Mouse (Mus musculus) spleen, adult 2 months (tissue): ENCODE data around the gene Grm1. TPM values are rescaled to one million over a fixed set of nuclear protein-coding genes. Genes with fewer than 3 reads are reported as not detected.

ENCODE experiments used
- DNase-seq, 2 experiments: peaks; one replicate each; pipeline versions ENCODE4 v3.0.0 to v3.0.0-alpha.2; 2012 to 2021; ENCODE audit warnings: low spot score in 2 of 2, low read depth in 1 of 2
- H3K27ac ChIP-seq: fragments of 200-500 bp; 2 replicates; pipeline ENCODE4 v1.5.1; 2012; ENCODE audit warnings: low read length, inconsistent platforms; ENCODE audit not compliant: insufficient read depth
- H3K27me3 ChIP-seq: fragments of 200-500 bp; 2 replicates; pipeline ENCODE4 v1.6.1; 2012; ENCODE audit warnings: mild to moderate bottlenecking, moderate library complexity, low read length, inconsistent platforms; ENCODE audit not compliant: control insufficient read depth, insufficient read depth
- H3K36me3 ChIP-seq: fragments of 200-500 bp; 2 replicates; pipeline ENCODE4 v1.6.1; 2012; ENCODE audit warnings: mild to moderate bottlenecking, low read length, inconsistent platforms; ENCODE audit not compliant: control insufficient read depth, insufficient read depth
- H3K4me1 ChIP-seq: fragments of 200-500 bp; 2 replicates; pipeline ENCODE4 v1.6.1; 2011; ENCODE audit warnings: inconsistent platforms; ENCODE audit not compliant: control insufficient read depth, insufficient read depth, insufficient read length
- H3K4me3 ChIP-seq: fragments of 200-500 bp; 2 replicates; pipeline ENCODE4 v1.5.1; 2011; ENCODE audit warnings: mild to moderate bottlenecking, inconsistent platforms; ENCODE audit not compliant: insufficient read depth, insufficient read length; ENCODE audit errors: extremely low read depth
- CTCF ChIP-seq: fragments of 200-500 bp; IDR thresholded peaks from 2 replicates; pipeline ENCODE4 v1.5.1; 2011; ENCODE audit warnings: mild to moderate bottlenecking, inconsistent platforms; ENCODE audit not compliant: insufficient read depth, insufficient read length, insufficient replicate concordance; ENCODE audit errors: extremely low read depth
- POLR2A ChIP-seq: fragments of 200-500 bp; IDR thresholded peaks from 2 replicates; pipeline ENCODE4 v1.6.1; 2011; ENCODE audit warnings: low read depth, low read length, inconsistent platforms
- WGBS: fragments of 180-500 bp; shearing (Covaris S2); methylation state at CpG from one replicate; pipeline ENCODE4 v1.1.7; 2018; 5-methylcytosine and 5-hydroxymethylcytosine counted together
- polyA plus RNA-seq: library from polyadenylated mRNA; depleted of rRNA; stranded (reverse); fragments of >200 nt; gene quantifications from 2 replicates; pipeline ENCODE4 v1.2.3, GENCODE M21; 2012; rRNA removed

The Grm1 gene
- polyA plus RNA-seq, 1 experiment: 0.12 TPM

DNA sequence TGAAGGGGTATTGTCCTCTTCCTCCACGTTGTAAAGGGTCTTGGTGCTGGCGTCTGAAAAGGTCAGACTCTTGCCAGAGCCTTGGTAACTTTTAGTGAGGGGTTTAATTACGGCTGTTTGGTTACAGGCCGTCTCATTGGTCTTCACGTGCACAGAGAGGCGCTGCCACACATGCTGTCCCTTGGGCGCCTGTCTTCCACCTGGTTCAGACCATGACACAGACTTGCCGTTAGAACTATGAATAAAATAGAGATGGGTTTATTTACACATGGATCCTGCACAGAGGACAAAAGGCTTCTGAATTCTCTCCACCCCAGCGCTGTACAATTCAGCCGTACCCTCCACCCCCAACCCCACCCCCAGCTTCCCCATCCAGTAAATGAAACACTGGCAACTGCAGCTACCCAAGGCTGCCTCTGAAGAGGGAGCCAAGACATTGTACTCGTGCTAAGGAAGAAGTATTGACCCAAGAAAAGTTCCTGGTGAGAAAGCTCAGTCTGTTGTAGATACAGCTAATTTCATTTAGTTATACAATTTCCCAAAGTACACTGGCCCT lies 392.4 kb downstream of the Grm1 start:
- Histone ChIP-seq H3K27ac (no peak overlapping the region), H3K36me3 (no peaks in the 10 kb centered on the region), H3K4me1 (no peaks in the 10 kb centered on the region), H3K27me3 (no peaks in the 10 kb centered on the region), H3K4me3 (no peak overlapping the region)
- no peak for DNase-seq
- no peak for TF ChIP-seq CTCF
- no peak for TF ChIP-seq POLR2A
- 11% methylated on average over 11 of the region's 11 CpGs for WGBS

DNA sequence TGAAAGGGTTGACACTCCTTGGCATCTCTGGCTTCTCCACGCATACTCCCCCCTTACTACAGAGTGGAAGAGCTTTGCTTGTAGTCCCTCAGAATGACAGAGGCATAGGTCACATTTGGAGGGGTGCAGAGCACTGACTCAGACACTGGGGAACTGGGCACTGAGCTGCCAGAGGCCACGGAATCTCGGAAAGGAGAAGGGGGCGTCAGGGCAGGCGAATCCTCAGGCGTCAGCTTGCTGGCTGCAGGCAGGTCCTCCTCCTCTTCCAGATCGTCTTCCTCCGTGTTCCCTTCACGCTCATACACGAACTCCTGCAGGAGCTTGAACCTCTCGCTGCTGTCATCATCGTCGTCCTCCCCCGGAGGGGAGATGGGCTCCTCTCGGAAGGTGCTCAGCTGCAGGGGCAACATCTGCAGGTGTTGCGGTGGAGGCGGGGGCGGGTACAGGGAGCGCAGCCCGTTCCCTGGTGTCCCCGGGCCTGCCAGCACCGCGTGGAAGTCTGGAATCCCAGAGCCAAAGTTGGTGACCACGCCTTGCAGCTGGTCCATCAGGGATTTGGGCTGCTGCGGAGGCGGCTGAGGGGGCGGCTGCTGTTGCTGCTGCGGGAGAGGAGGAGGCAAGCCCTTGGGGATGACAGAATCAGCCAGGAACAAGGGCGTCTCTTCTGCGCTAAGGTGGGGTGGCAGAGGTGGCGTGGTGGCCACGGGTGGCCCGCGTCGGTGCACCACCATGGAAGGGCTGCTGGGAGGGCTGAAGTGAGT lies 393.1 kb downstream of the Grm1 start:
- H3K4me3 ChIP-seq: no peak overlapping the region
- TF ChIP-seq POLR2A: no peak
- no peak for TF ChIP-seq CTCF
- WGBS: 9% methylated on average over 35 of the region's 35 CpGs
- H3K27me3 ChIP-seq: no peaks in the 10 kb centered on the region
- no peak overlapping the region for H3K27ac ChIP-seq
- DNase-seq: no peak
- no peaks in the 10 kb centered on the region for H3K36me3 ChIP-seq
- H3K4me1 ChIP-seq: no peaks in the 10 kb centered on the region

DNA sequence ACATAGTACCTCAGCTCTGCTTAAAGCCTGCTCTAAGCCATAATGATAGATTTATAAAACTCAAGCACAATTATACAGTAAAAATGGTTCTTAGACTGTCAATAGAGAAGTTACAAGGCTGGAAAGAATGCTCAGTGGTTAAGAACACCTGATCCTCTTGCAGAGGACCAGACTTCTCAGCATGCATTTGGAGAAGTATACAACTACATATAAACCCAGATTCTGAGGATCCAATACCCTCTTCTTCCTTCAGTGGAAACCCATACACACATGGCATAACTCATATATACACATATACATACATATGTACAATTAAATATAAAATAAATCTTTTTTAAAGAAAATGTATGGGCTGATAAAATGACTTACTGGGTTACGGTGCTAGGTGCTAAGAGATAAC lies 401.1 kb downstream of the Grm1 start, which contains the start of gene Gm10944:
Gene Gm10944 (plus strand): TSS at position 301 of the 400 bp plus-strand sequence.
- H3K4me1 ChIP-seq: no peaks in the 10 kb centered on the region
- H3K4me3 ChIP-seq: no peak within 1 kb of the TSS
- TF ChIP-seq CTCF (no peak), POLR2A (no peak)
- WGBS: 88% methylated on average over 1 of the region's 1 CpGs
- no peak for DNase-seq
- H3K27me3 ChIP-seq: no peaks in the 10 kb centered on the region
- no peaks in the 10 kb centered on the region for H3K36me3 ChIP-seq
- no peak within 1 kb of the TSS for H3K27ac ChIP-seq

DNA sequence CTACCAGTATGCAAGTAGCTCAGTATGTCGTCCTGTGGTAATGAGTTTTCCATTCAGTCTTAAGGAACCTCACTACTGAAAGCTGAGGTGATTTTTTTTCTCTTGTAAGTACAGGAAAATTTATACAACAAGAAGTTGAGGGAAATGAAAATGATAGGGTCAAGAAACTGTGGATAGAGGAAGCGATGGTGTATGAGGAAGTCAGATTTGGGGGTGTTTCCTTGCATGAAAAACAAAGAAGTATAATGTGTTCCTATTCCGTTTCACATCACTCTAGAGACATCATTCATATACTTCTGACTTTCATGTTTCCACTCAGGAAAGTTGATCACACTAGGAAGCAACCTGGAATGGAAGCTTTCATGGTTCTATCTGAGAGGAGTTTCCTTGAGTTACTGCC lies 422.2 kb downstream of the Grm1 start:
- no peaks in the 10 kb centered on the region for H3K27me3 ChIP-seq
- no peaks in the 10 kb centered on the region for H3K36me3 ChIP-seq
- no peak for DNase-seq
- no peak overlapping the region for H3K27ac ChIP-seq
- no peak for TF ChIP-seq POLR2A
- TF ChIP-seq CTCF: no peak
- WGBS: 64% methylated on average over 3 of the region's 3 CpGs
- H3K4me1 ChIP-seq: no peaks in the 10 kb centered on the region
- H3K4me3 ChIP-seq: no peak overlapping the region

DNA sequence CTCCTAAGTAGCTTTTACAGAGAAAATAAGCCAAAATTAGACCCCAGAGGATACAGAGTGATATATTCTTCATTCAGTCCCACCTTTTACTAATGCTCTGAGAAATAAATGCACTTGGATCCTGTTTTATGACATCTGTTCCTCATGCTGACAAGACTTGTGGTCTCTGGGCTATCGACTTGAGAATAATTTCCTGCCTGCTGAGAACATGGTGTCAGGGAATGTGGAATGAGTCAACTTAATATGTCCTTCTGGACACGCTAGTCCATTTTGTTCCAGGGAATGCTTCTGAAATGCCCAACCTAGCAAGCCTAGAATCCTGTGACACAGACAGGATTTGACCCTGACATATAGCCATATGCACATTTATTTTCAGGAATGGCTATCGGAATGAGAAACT lies 423.0 kb downstream of the Grm1 start:
- no peak for DNase-seq
- no peaks in the 10 kb centered on the region for H3K36me3 ChIP-seq
- H3K4me1 ChIP-seq: no peaks in the 10 kb centered on the region
- no peaks in the 10 kb centered on the region for H3K27me3 ChIP-seq
- WGBS: 81% methylated on average over 3 of the region's 3 CpGs
- H3K4me3 ChIP-seq: no peak overlapping the region
- H3K27ac ChIP-seq: no peak overlapping the region
- no peak for TF ChIP-seq POLR2A
- TF ChIP-seq CTCF: no peak

DNA sequence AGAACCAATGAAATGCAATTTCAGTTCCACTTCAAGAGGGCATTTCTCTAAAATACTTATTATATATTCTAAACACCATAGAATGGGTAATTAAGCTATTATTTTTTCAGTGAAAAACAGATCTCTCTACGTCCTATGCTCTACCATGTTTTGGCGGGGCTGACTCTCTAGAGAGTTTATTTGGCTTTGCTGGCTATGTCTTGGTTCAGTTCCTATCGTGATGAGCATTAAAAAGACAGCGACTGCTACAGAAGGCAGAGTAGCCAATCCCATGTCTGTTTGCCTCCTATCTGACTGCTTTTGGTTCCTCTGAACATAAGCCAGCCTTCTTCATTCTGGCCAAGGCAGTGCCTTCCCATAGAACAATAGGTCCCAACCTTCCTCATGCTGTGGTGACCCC lies 425.5 kb downstream of the Grm1 start:
- TF ChIP-seq POLR2A (no peak), CTCF (no peak)
- no peaks in the 10 kb centered on the region for H3K27me3 ChIP-seq
- WGBS: 85% methylated on average over 4 of the region's 4 CpGs
- DNase-seq: no peak
- H3K27ac ChIP-seq: no peak overlapping the region
- no peak overlapping the region for H3K4me3 ChIP-seq
- no peaks in the 10 kb centered on the region for H3K36me3 ChIP-seq
- no peaks in the 10 kb centered on the region for H3K4me1 ChIP-seq

DNA sequence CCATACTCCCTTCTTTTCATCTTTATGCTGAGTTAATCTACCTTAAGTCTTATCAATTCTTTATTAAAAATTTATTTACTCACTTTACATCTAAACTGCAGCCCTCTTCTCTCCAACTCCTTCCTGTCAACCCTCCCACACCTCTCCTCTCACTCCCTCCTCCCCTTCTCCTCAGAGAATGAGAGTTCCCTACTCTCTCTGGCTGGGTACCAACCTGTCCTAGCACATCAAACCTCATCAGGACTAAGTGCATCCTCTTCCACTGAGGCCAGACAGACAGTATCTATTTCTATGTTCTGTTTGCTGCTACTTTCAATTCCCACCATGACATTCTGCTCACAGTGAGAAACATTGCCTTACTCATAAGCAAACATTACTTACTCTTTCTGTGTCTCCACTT lies 426.2 kb downstream of the Grm1 start:
- no peaks in the 10 kb centered on the region for H3K27me3 ChIP-seq
- no peak for TF ChIP-seq POLR2A
- no peak for TF ChIP-seq CTCF
- no peak for DNase-seq
- H3K4me1 ChIP-seq: no peaks in the 10 kb centered on the region
- H3K36me3 ChIP-seq: no peaks in the 10 kb centered on the region
- H3K4me3 ChIP-seq: no peak overlapping the region
- H3K27ac ChIP-seq: no peak overlapping the region

Other genes with a start within 250 kb of the Grm1 start
- 1.5 and 1.6 TPM in 2 replicates for gene Shprh, start 67.1 kb upstream of the Grm1 start, polyA plus RNA-seq
- gene Fbxo30, start 199.0 kb upstream of the Grm1 start, polyA plus RNA-seq: 1.5 and 2.6 TPM in 2 replicates